Mouse (Mus musculus) skeletal muscle tissue, adult 2 months (tissue): ENCODE measurements around the gene Mrpl39.
A peak's percentile ranks its signal among the peaks of the same experiment; 100 is the strongest.

ENCODE experiments used
- DNase-seq: peaks from one replicate; pipeline ENCODE4 v3.0.0-alpha.2; 2012; ENCODE audit warnings: low read depth, low spot score

Gene Mrpl39

GRCm38 (mm10) chr16:84735166-84736105 is at the start of gene Mrpl39:
TSS of gene Mrpl39 (minus strand) at chr16:84735742.
- peak; percentile 97 for DNase-seq

DNA sequence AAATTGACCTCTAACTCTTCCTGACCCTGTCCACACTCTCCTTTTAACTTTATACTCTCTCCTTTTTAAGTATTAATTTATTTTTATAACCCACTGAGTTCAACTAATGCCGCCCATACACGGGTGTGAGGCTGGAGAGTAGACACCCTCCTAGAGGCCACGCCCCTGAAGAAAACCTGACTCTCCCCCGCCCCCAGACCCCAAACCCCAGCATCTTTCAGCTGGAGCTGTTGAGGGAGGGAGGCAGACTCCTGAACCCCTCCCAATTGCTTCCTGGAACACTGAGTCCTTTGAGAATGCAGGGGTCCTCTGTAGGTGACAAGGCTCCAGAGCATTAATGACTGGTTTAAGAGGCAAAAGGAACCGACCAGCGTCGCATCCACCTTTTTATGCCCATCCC is 49.4 kb upstream of the Mrpl39 start:
- DNase-seq = no peak

DNA sequence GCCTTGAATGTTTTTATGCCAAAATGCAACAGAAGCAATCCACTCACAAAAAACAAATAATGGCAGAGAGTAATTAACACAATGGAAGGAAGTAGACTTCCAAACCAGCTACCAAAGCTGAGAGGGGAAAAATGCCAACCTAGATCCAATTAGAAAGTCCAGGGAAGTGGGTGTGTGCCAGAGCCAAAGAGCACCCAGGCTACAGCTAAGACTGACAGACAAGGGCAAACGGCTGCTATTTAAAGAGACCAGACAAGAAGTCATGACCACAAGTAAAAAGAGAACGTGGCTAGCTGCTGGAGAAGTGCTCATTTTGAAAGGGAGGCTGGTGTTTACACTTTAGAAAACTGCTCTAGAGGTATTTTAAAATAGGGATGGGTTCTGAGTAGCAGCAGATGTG is 47.7 kb upstream of the Mrpl39 start:
- DNase-seq = peak; percentile 51

- no peak for DNase-seq
These were observed 44.2 kb upstream of the Mrpl39 start for GRCm38 (mm10) chr16:84779718-84780117.

DNA sequence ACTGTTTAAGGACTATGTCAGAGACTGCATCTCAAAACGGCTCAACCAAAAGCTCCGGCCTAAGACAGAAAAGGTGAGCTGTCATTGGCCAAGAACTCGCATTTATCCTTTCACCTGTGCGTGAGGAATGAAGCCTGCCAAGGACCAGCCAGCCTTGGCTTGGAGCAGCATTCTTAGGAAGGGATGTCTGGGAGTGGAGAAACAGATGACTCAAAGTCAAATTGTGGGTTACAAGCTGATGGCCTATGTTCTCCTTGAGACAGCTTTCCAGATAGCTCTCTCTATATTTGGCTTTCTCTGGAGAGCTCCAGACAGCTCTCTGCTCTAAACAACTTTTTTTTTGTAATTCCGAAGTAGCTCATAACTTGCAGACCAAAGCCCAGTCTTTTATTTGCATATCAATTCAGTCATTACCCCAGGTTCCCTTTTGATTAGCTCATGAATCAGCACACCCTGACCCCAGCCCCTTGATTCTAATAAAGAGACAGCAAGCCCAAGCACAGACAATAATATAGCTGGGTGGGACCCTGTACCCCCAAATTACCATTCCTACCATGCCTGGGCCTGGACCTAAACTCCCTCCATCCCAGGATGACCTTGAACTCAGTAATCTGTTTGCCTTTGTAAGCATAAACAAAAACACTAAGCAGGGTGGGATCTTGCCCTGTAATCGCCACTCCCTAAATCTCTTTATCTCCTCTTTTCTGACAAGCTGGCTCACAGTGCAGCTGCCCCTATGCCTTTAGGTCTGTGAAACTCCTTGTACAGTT is 43.5 kb upstream of the Mrpl39 start:
- no peak for DNase-seq

GRCm38 (mm10) chr16:84778431-84778830 is 42.9 kb upstream of the Mrpl39 start:
- DNase-seq = no peak

- no peak for DNase-seq
These were observed 40.7 kb upstream of the Mrpl39 start for GRCm38 (mm10) chr16:84776089-84776784.

GRCm38 (mm10) chr16:84775356-84775755 is 39.8 kb upstream of the Mrpl39 start:
- DNase-seq = no peak

GRCm38 (mm10) chr16:84774761-84775231 is 39.3 kb upstream of the Mrpl39 start:
- no peak for DNase-seq

DNA sequence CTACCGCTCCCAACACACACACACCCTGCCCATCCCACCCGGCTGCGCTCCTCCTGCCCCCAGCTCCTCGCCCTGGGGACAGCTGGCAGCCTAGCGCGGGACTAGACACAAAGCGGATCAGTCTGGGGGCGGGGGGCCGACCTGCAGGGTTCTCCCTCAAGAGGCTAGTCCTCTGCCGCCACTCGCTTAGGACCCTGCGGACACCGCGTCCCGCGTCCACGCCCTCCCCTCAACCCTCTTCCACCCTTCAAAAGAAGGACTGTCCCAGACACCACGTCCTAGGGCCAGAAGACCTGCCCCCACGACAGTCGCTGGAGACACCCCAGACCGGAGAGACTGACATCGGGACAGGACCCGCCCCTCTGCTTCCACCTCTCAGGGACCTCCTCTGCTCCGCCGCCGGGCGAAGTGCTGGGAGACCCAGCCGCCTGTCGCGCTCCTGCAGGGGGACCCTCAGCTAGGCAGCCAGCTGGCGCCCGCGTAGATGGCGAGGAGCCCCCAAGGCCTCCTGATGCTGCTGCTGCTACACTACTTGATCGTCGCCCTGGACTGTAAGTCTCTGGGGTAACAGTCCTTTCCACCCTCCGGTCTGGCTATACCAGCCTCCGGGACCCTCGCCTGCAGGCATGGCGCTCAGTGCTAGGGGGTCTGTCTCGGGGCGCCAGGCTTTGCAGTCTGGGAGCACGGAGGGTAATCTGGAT is 38.6 kb upstream of the Mrpl39 start, which contains the start of gene Jam2:
Gene Jam2 (plus strand): TSS at position 121 of the 701 bp plus-strand sequence.
- peak; percentile 34 for DNase-seq

DNA sequence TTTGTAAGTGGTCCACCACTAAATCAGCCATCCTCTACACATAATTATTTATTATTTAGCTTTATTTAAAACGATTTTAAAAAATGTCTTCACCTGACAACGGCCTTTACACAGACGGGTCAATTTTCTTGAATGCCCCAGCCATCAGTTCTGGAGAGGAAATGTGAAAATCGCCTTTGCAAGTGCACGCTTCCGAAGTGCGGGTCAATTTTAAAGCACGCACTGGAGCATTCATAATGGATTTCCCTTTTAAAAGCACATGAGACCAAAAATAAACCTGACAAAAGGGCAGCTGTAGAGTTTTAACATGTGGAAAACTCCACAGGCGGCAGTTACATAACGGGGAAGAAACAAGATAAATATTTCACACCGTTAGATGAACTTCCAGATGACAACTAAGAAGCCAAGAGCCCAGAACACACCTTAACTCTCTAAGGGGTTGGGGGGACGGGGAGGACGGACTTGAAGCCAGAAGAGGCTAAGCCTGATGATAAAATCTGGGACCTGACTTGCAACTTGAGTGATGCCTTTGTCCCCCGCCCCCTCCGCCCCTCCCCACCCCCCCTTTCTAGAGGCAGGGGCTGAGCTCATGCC is 37.8 kb upstream of the Mrpl39 start:
- DNase-seq = no peak

DNA sequence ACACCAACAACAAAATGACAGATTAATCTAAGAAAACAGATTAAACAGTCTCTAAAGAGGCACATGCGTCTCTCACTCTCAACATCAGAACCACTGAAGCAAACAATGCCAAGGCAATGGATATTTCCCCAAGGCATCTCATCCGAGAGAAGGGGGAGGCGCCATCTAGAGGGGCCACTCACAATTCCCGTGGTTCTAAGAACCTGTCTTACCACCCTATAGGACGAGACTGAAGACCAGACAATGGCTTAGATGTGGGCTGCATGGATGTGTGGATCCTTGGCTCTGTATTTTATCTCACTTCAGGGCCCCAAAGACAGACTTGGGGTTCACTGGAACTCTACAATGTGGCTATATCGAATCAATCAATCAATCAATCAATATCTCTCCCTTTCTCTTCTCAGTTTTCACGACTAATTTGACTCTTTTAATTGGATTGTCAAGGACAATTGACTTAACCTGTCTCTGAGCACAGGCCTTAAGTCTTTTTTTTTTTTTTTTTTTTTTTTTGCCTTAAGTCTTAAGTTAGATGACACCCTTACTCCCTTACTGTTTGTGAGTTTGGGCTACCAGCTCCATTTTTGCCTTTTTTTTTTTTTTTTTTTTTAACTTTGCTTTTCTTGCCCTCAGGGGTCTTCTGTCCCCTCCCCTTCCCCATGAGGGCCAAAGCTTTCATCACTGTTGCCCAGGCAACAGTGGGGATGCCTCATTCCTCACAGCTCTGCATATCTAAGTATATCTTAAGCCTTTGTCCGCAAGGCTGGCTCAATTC is 37.1 kb upstream of the Mrpl39 start:
- no peak for DNase-seq

DNA sequence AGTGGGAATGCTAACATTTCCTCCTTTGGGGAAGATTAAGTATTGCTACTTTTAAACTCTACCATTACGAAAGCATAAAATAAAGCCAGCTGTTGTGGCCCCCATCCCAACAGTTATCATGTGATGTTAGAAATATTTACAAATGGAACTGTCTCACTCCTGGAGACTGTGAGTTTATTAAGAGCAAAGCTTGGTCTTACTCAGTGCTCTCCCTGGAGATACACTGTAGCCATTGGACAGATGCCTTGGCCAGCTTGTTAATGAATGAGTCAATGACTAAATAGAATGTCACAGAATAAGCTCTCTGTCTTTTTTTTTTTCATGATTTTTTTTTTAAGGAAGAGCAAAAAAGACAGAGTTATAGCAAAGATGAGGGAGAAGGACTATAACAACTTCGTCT is 35.9 kb upstream of the Mrpl39 start:
- DNase-seq = peak; percentile 78

GRCm38 (mm10) chr16:84770891-84771290 is 35.3 kb upstream of the Mrpl39 start:
- no peak for DNase-seq

- DNase-seq = no peak
These were observed 34.3 kb upstream of the Mrpl39 start for GRCm38 (mm10) chr16:84769619-84770464.

DNA sequence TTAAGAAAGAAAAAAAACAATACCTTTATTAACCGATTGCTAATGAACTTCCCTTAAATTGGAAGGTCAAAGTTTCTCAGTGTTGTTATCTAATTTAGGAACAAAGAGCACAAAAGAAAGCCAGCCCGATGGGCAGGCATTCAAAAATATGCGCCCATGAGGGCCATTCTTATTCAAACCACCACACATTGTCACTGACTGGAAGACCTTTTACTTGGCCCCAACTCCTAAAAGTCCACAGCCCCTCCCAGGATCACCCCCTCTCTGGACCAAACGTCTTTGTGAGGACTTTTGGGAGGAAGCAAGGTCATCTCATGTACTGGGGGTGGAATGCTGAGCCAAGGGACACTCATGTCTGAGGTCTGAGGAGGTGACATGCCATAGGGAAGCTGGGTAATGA is 33.6 kb upstream of the Mrpl39 start:
- DNase-seq = no peak

- no peak for DNase-seq
These were observed 32.4 kb upstream of the Mrpl39 start for GRCm38 (mm10) chr16:84767956-84768355.

DNA sequence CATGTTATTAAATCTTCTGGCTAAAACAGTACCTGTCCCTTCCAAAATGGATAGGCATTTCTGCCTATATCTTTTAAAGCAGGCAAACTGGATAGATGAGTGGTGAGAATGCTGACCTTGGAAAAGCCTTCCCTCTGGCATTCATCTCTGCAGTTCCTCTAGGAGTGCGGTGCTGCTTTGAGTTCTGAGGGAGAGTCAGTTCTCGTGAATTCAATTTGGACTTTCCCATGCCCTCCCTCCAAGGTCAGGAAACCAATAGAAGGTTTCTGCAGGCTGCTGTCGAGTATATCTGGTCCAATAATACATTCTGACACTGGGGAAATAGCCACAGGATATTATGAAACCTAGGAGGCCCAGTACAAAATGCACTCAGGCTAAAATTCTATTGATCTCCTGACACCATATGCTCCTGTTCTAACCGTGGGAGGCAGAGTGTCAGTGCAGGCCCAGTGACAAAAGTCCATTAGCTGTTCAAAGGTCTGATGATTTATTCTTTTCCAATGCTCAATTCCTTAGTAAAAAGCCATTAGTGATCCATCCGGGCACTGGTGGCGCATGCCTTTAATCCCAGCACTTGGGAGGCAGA is 10.3 kb upstream of the Mrpl39 start:
- no peak for DNase-seq
